ENCODE assay signal across 9 mouse cellular contexts in genomic region chr15:78066475-78066874, GRCm38 (mm10). TPM values are rescaled to one million over a fixed set of nuclear protein-coding genes. Genes with fewer than 3 reads are reported as not detected.
A peak's percentile ranks its signal among the peaks of the same experiment; 100 is the strongest.
DNase-seq lines count a peak whose midpoint lies in the region; ATAC-seq and TF ChIP-seq lines count a peak whose summit lies in the region.
"Had no signal": no experiment of that assay in that cellular context is flagged by ENCODE, and none has a peak within 500 bp of the region (broad histone marks: within the 10 kb centered on the region; RNA-seq: fewer than 3 reads in every experiment).

No protein-coding gene starts in this region.

- 3% methylated on average over 5 of the region's 5 CpGs for WGBS in hindbrain, embryonic 14.5 days
- 8% methylated on average over 5 of the region's 5 CpGs for WGBS in hindbrain, embryonic 16.5 days
- 2% methylated on average over 5 of the region's 5 CpGs for WGBS in embryonic facial prominence, embryonic 10.5 days
- WGBS in liver, embryonic 13.5 days (ENCODE audit: insufficient replicate concordance): 2% methylated on average over 5 of the region's 5 CpGs
- 2% methylated on average over 5 of the region's 5 CpGs for WGBS in stomach, postnatal 0 days

- no peak overlapping the region for H3K9ac ChIP-seq in hindbrain, embryonic 14.5 days
- no peak overlapping the region for H3K9ac ChIP-seq in hindbrain, embryonic 16.5 days (ENCODE audit: low read depth, low read length)
- H3K9ac ChIP-seq in liver, embryonic 13.5 days: no peak overlapping the region
- H3K9ac ChIP-seq in stomach, postnatal 0 days (ENCODE audit: low read length): no peak overlapping the region
- H3K9ac ChIP-seq: lung, embryonic 15.5 days had no signal

- H3K4me2 ChIP-seq in hindbrain, embryonic 14.5 days (replicated peaks): no peak overlapping the region
- H3K4me2 ChIP-seq in hindbrain, embryonic 16.5 days (ENCODE audit: low read length): no peak overlapping the region
- H3K4me2 ChIP-seq in liver, embryonic 13.5 days: no peak overlapping the region
- no peak overlapping the region for H3K4me2 ChIP-seq in stomach, postnatal 0 days (replicated peaks; ENCODE audit: low read depth)
- H3K4me2 ChIP-seq: lung, embryonic 15.5 days had no signal

- no peaks in the 10 kb centered on the region for H3K27me3 ChIP-seq in hindbrain, embryonic 14.5 days (ENCODE audit: control insufficient read depth, insufficient read depth, low read length)
- H3K27me3 ChIP-seq in hindbrain, embryonic 16.5 days (replicated peaks; ENCODE audit: control insufficient read depth, insufficient read depth, low read length): no peaks in the 10 kb centered on the region
- H3K27me3 ChIP-seq in embryonic facial prominence, embryonic 10.5 days (replicated peaks; ENCODE audit: low read depth, poor library complexity, severe bottlenecking): no peaks in the 10 kb centered on the region
- no peaks in the 10 kb centered on the region for H3K27me3 ChIP-seq in liver, embryonic 13.5 days
- H3K27me3 ChIP-seq in stomach, postnatal 0 days (ENCODE audit: control insufficient read depth, insufficient read depth, low read length): no peaks in the 10 kb centered on the region
- H3K27me3 ChIP-seq: lung, embryonic 15.5 days had no signal

- ATAC-seq in hindbrain, embryonic 14.5 days (ENCODE audit: low FRiP score): no peak
- no peak for ATAC-seq in hindbrain, embryonic 16.5 days
- ATAC-seq in liver, embryonic 13.5 days (ENCODE audit: low read depth): no peak
- ATAC-seq in stomach, postnatal 0 days (ENCODE audit: low FRiP score, low TSS enrichment): no peak

- intact Hi-C loops in left cerebral cortex, postnatal 14 days (cut with DNase I): loop anchor here (5.0 kb wide), 1 partner anchor 51 kb away; no protein-coding TSS in a partner anchor

- peak; percentile 66 for DNase-seq in hindbrain, embryonic 14.5 days (ENCODE audit: low spot score)
- peak; percentile 20 for DNase-seq in Muller cell, postnatal 12 days (ENCODE audit: inconsistent ontology term)
- DNase-seq in embryonic facial prominence, embryonic 10.5 days (ENCODE audit: low spot score): peak; percentile 84
- DNase-seq in liver, embryonic 13.5 days: peak; percentile 15
- peak; percentile 85 for DNase-seq in stomach, postnatal 0 days (ENCODE audit: low spot score)
- DNase-seq in left cerebral cortex, postnatal 14 days (ENCODE audit: low spot score in 2 of 2): no peak
- no peak for DNase-seq in layer of hippocampus, postnatal 36 days

- no peaks in the 10 kb centered on the region for H3K9me3 ChIP-seq in hindbrain, embryonic 14.5 days (ENCODE audit: control insufficient read depth, low read length)
- no peaks in the 10 kb centered on the region for H3K9me3 ChIP-seq in hindbrain, embryonic 16.5 days (ENCODE audit: control insufficient read depth, low read length)
- no peaks in the 10 kb centered on the region for H3K9me3 ChIP-seq in embryonic facial prominence, embryonic 10.5 days
- no peaks in the 10 kb centered on the region for H3K9me3 ChIP-seq in liver, embryonic 13.5 days (replicated peaks)
- H3K9me3 ChIP-seq in stomach, postnatal 0 days (ENCODE audit: control insufficient read depth, low read length): no peaks in the 10 kb centered on the region
- H3K9me3 ChIP-seq: lung, embryonic 15.5 days had no signal

- TF ChIP-seq EP300 in stomach, postnatal 0 days (optimal IDR thresholded peaks at IDR 0.05): no peak

- H3K4me1 ChIP-seq in hindbrain, embryonic 14.5 days (replicated peaks; ENCODE audit: control insufficient read depth, insufficient read depth, low read length): peaks cover 16% of the 10 kb centered on the region; the same call in 1 of the 2 replicates
- peaks cover 8% of the 10 kb centered on the region; the same call in 1 of the 2 replicates for H3K4me1 ChIP-seq in hindbrain, embryonic 16.5 days (ENCODE audit: control insufficient read depth, insufficient read depth, low read depth, low read length)
- H3K4me1 ChIP-seq in embryonic facial prominence, embryonic 10.5 days: no peaks in the 10 kb centered on the region
- no peaks in the 10 kb centered on the region for H3K4me1 ChIP-seq in liver, embryonic 13.5 days (replicated peaks)
- H3K4me1 ChIP-seq in stomach, postnatal 0 days (replicated peaks; ENCODE audit: control insufficient read depth, insufficient read depth): no peaks in the 10 kb centered on the region
- H3K4me1 ChIP-seq: lung, embryonic 15.5 days had no signal

- no peak overlapping the region for H3K4me3 ChIP-seq in hindbrain, embryonic 14.5 days (replicated peaks; ENCODE audit: low read length)
- no peak overlapping the region for H3K4me3 ChIP-seq in hindbrain, embryonic 16.5 days (ENCODE audit: low read length)
- no peak overlapping the region for H3K4me3 ChIP-seq in embryonic facial prominence, embryonic 10.5 days
- H3K4me3 ChIP-seq in liver, embryonic 13.5 days (replicated peaks): no peak overlapping the region
- H3K4me3 ChIP-seq in stomach, postnatal 0 days (ENCODE audit: low read depth, low read length): no peak overlapping the region
- H3K4me3 ChIP-seq: lung, embryonic 15.5 days had no signal

- no peak for TF ChIP-seq CTCF in stomach, postnatal 0 days (IDR thresholded peaks at IDR 0.05; ENCODE audit: low read depth)

- H3K27ac ChIP-seq in hindbrain, embryonic 14.5 days: no peak overlapping the region
- no peak overlapping the region for H3K27ac ChIP-seq in hindbrain, embryonic 16.5 days (ENCODE audit: low read depth, low read length)
- no peak overlapping the region for H3K27ac ChIP-seq in embryonic facial prominence, embryonic 10.5 days (replicated peaks)
- no peak overlapping the region for H3K27ac ChIP-seq in liver, embryonic 13.5 days
- no peak overlapping the region for H3K27ac ChIP-seq in stomach, postnatal 0 days (replicated peaks)
- H3K27ac ChIP-seq: lung, embryonic 15.5 days had no signal

- H3K36me3 ChIP-seq in hindbrain, embryonic 14.5 days (replicated peaks; ENCODE audit: control insufficient read depth, insufficient read depth): no peaks in the 10 kb centered on the region
- no peaks in the 10 kb centered on the region for H3K36me3 ChIP-seq in hindbrain, embryonic 16.5 days (ENCODE audit: control insufficient read depth, insufficient read depth, low read length)
- H3K36me3 ChIP-seq in embryonic facial prominence, embryonic 10.5 days (replicated peaks): no peaks in the 10 kb centered on the region
- no peaks in the 10 kb centered on the region for H3K36me3 ChIP-seq in liver, embryonic 13.5 days
- no peaks in the 10 kb centered on the region for H3K36me3 ChIP-seq in stomach, postnatal 0 days (ENCODE audit: control insufficient read depth, insufficient read depth, low read length)
- H3K36me3 ChIP-seq: lung, embryonic 15.5 days had no signal

RNA-seq across cellular contexts. Expression of gene Cacng2, which starts 53.4 kb away (rescaled TPM):
- polyA plus RNA-seq in hindbrain, embryonic 14.5 days (2014; fragmentation: Nextera tagmentation; extraction: Ambion mirVana): 14.7 and 15.4 TPM in 2 replicates
- polyA plus RNA-seq in hindbrain, embryonic 16.5 days (2015; fragmentation: Nextera tagmentation; extraction: Ambion mirVana): 15.7 TPM in 2 replicates
- polyA plus RNA-seq in embryonic facial prominence, embryonic 10.5 days (2016; fragmentation: Nextera tagmentation; extraction: Ambion mirVana): 0.06 and 0.11 TPM in 2 replicates
- polyA plus RNA-seq in liver, embryonic 13.5 days (2015; fragmentation: Nextera tagmentation; extraction: Ambion mirVana): not detected in 2 replicates
- 0.02 and 0.05 TPM in 2 replicates for polyA plus RNA-seq in stomach, postnatal 0 days (2015; fragmentation: Nextera tagmentation; extraction: Ambion mirVana)
- total RNA-seq in left cerebral cortex, postnatal 14 days (2021): 10 to 100 TPM; 60.5 to 68.7 TPM
- 10 to 100 TPM; 36.1 to 37.5 TPM for total RNA-seq in layer of hippocampus, postnatal 36 days (2021)
- polyA plus RNA-seq: lung, embryonic 15.5 days had no signal

Comparison
In these comparisons a context has a peak if more than half of its experiments do, and no peak if none do; other contexts are left out.
1. DNase-seq: peak in hindbrain, embryonic 14.5 days (single experiment), Muller cell, postnatal 12 days (single experiment), embryonic facial prominence, embryonic 10.5 days (single experiment), liver, embryonic 13.5 days (single experiment) and stomach, postnatal 0 days (single experiment); none in left cerebral cortex, postnatal 14 days (0 of 2) and layer of hippocampus, postnatal 36 days (0 of 2).
2. RNA of gene Cacng2, which starts 53.4 kb away (polyA plus RNA-seq): 15.7 TPM in hindbrain, embryonic 16.5 days and 14.7 to 15.4 TPM in hindbrain, embryonic 14.5 days; 0.06 to 0.11 TPM in embryonic facial prominence, embryonic 10.5 days, 0.02 to 0.05 TPM in stomach, postnatal 0 days and not detected in liver, embryonic 13.5 days; every median in the first group is over 10 times any median in the second.